Mouse (Mus musculus) heart, postnatal 36 days (tissue): ENCODE measurements around the gene Med6. TPM values are rescaled to one million over a fixed set of nuclear protein-coding genes. Genes with fewer than 3 reads are reported as not detected.
"Not testable (repeated sequence)": the region's sequence is repeated elsewhere in the genome, so short reads cannot be mapped to it uniquely, and the experiment has no call there.

Source experiments
- DNase-seq, 2 experiments: peaks; one replicate each; pipeline ENCODE4 v3.0.0; 2021 to 2022
- intact Hi-C: fragments of 180-260 bp; cut with DNase I; formaldehyde crosslinking; loops from one replicate; pipeline ENCODE4 v1.15.1; 2025
- total RNA-seq, 2 experiments: library from RNA; stranded (reverse); gene quantifications; 2 replicates each; pipeline ENCODE4 v1.2.3; 2021

The Med6 gene
- total RNA-seq, 2 experiments from 2014 or later: 13.5 to 16.4 TPM

DNA sequence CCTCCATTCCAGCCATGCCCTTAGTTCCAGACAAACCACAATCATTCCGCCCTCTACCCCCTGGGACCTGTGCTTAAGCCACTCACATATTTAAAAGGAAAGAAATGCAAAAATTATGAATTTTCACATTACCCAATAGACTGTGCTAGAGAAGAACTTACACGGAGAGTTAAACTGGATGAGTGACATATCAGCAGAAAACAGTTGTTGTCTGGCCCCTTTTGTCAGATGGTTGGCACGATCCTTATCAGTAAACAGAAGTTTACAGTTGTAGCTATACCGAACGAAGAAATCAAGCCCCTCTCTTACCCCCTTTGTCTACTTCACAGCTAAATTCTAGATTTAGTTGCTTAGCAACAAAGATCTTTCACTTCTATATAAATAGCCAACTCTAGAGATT, 26.9 kb downstream of the Med6 start:
- DNase-seq: no peak
- intact Hi-C loops: no loop called here

DNA sequence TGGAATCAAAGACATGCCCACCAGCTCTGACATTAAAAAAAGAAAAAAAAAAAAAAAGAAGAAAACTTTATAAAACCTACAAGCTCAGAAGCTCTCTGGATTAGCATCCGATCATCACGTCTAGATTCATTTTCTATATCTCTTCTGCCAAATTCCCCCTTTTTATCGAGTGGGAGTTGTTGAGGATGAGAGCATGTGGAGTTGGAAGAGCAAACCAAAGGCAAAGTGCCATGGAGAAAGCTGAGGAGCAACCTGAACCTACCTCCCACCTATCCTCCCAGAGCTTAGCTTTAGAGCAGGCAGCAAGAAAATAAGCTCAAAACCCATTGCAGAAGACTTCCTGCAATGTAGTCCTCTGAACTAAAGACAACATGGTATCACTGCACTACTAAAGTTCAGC, 30.6 kb downstream of the Med6 start:
- DNase-seq: no peak
- intact Hi-C loops: no loop called here

DNA sequence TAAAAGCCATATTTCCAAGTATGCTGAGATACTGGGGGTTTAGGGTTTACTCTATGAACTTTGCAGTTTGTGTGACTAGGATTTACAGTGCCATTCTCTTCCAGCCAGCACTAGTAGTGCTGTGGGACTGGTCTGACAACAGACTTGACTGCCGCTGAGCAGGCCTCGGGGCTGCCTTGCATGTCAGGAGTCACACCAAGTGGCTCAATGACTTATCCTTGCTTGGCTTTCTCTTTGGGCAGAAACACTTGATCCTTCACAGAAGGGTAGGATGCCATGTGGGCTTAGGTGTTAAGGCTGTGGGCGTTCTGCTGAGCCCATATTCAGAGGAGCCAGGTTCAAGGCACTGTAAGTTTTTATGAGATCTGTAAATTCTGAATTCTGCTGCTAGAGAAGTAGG, 45.5 kb downstream of the Med6 start:
- no peak for DNase-seq
- intact Hi-C loops: no loop called here

GRCm38 (mm10) chr12:81547163-81547562, 47.6 kb downstream of the Med6 start:
- intact Hi-C loops: no loop called here
- no peak for DNase-seq

DNA sequence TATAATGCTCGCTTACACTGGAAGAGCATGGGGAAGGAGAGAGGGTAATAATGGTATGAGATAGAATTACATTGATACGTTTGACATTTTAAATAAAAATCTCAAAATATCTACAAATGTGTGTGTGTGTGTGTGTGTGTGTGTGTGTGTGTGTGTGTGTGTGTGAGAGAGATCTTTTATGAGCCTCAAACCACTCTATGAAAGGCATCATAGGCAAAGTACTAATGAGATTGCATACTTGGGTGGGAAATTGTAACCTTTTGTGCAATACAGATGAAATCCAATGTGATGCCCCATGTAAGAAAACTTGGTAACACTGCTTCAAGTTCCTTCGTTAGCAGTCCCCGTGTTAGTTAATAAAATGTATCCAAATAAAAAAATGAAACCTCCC, 61.8 kb downstream of the Med6 start:
- no peak for DNase-seq
- intact Hi-C loops: loop anchor here (2.0 kb wide), 1 partner anchor 48 kb away; the partner anchor contains the start of gene Cox16

- DNase-seq: peak; percentile 79 to 81
- intact Hi-C loops: loop anchor here (2.0 kb wide), 1 partner anchor 48 kb away; the partner anchor contains the start of gene Cox16
Measured at GRCm38 (mm10) chr12:81532316-81533028, 62.3 kb downstream of the Med6 start, which contains the start of the genes Gm20498 and Synj2bp. Gene Gm20498 (minus strand): TSS chr12:81532905. Gene Synj2bp (minus strand): TSS chr12:81532911.

GRCm38 (mm10) chr12:81530587-81530986, 64.2 kb downstream of the Med6 start:
- DNase-seq, intact Hi-C loops: not testable (repeated sequence)

Other genes starting within 250 kb of the Med6 start
- gene Gm4787, start 215.5 kb downstream of the Med6 start, total RNA-seq: under 1 TPM; 0.49 to 0.80 TPM
- under 1 TPM; 0.56 to 0.62 TPM for gene Adam4, start 173.1 kb downstream of the Med6 start, total RNA-seq
- gene Cox16, start 109.9 kb downstream of the Med6 start, total RNA-seq: 10 to 100 TPM; 59.6 to 64.3 TPM
- gene Gm20498, start 62.1 kb downstream of the Med6 start, total RNA-seq: 10 to 100 TPM; 45.2 to 49.7 TPM
- gene Synj2bp, start 62.1 kb downstream of the Med6 start, total RNA-seq: 10 to 100 TPM; 45.5 to 47.8 TPM
- not detected for gene Adam21, start 26.5 kb downstream of the Med6 start, total RNA-seq
- 1 to 10 TPM; 2.3 to 2.5 TPM for gene Ttc9, start 36.2 kb upstream of the Med6 start, total RNA-seq
- gene Map3k9, start 186.2 kb upstream of the Med6 start, total RNA-seq: under 1 TPM; 0.22 TPM